Mouse (Mus musculus) heart, embryonic 13.5 days (tissue): Measurements from ENCODE around the gene Eppin. TPM values are rescaled to one million over a fixed set of nuclear protein-coding genes. Genes with fewer than 3 reads are reported as not detected.
"Not testable (repeated sequence)": the region's sequence is repeated elsewhere in the genome, so short reads cannot be mapped to it uniquely, and the experiment has no call there.

Source experiments
- ATAC-seq: fragments of 200-750 bp; cut with Nextera tagmentation; 2 replicates; pipeline ENCODE4 v1.8.0; 2017; ENCODE audit warnings: moderate TSS enrichment; ENCODE audit not compliant: insufficient number of reproducible peaks, low FRiP score, low TSS enrichment; ENCODE audit errors: extremely low read depth
- H3K27ac ChIP-seq: fragments of 300-500 bp; sonication (generic); replicated peaks from 2 replicates; pipeline ENCODE4 v1.5.1; 2015; ENCODE audit warnings: moderate library complexity, mild to moderate bottlenecking, inconsistent platforms
- H3K27me3 ChIP-seq: fragments of 300-500 bp; sonication (generic); replicated peaks from 2 replicates; pipeline ENCODE4 v1.6.1; 2015; ENCODE audit warnings: mild to moderate bottlenecking, inconsistent platforms
- H3K36me3 ChIP-seq: fragments of 300-500 bp; sonication (generic); 2 replicates; pipeline ENCODE4 v1.6.1; 2015; ENCODE audit warnings: mild to moderate bottlenecking, inconsistent platforms
- H3K4me1 ChIP-seq: fragments of 300-500 bp; sonication (generic); 2 replicates; pipeline ENCODE4 v1.6.1; 2015; ENCODE audit warnings: inconsistent platforms
- H3K4me2 ChIP-seq: fragments of 300-500 bp; sonication (generic); 2 replicates; pipeline ENCODE4 v1.6.1; 2015; ENCODE audit warnings: inconsistent platforms, mild to moderate bottlenecking, moderate library complexity
- H3K4me3 ChIP-seq: fragments of 300-500 bp; sonication (generic); 2 replicates; pipeline ENCODE4 v1.5.1; 2015; ENCODE audit warnings: moderate library complexity, mild to moderate bottlenecking, inconsistent platforms
- H3K9ac ChIP-seq: fragments of 300-500 bp; sonication (generic); 2 replicates; pipeline ENCODE4 v1.6.1; 2015; ENCODE audit warnings: inconsistent platforms, mild to moderate bottlenecking, moderate library complexity
- H3K9me3 ChIP-seq: fragments of 300-500 bp; sonication (generic); 2 replicates; pipeline ENCODE4 v1.6.1; 2016; ENCODE audit warnings: inconsistent platforms
- WGBS: fragments of 180-500 bp; shearing (Covaris S2); methylation state at CpG from one replicate; pipeline ENCODE4 v1.1.7; 2015; ENCODE audit warnings: mixed read lengths; 5-methylcytosine and 5-hydroxymethylcytosine counted together
- polyA plus RNA-seq: library from polyadenylated mRNA; unstranded; fragments of >200 nt; fragmentation: Nextera tagmentation; extraction: Ambion mirVana; gene quantifications from 2 replicates; pipeline ENCODE4 v1.2.1, GENCODE M21; 2015

The Eppin gene
- not detected in 2 replicates for polyA plus RNA-seq

DNA sequence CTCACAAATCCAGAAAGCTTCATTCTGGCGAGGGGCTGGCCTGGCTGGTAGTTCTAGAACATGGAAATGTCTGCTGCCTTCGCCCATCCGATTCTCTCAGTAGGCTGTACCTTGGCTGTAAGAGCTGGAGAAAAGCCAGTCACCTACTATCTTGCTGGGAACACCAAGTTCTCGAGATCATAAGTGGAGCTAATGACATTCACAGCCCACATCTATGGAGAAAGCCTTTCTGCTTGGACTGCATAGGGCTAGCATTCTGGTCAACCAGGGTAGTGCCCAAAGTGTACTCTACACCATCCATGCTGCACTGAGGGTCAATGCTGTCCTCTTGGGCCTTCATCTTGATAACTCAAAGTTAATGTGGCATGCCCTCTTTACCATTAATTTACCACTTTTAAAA, at the start of gene Eppin:
Gene Eppin, minus strand, starts transcription at position 101 of the 400 bp plus-strand sequence.
- 63% methylated on average over 4 of the region's 4 CpGs for WGBS

DNA sequence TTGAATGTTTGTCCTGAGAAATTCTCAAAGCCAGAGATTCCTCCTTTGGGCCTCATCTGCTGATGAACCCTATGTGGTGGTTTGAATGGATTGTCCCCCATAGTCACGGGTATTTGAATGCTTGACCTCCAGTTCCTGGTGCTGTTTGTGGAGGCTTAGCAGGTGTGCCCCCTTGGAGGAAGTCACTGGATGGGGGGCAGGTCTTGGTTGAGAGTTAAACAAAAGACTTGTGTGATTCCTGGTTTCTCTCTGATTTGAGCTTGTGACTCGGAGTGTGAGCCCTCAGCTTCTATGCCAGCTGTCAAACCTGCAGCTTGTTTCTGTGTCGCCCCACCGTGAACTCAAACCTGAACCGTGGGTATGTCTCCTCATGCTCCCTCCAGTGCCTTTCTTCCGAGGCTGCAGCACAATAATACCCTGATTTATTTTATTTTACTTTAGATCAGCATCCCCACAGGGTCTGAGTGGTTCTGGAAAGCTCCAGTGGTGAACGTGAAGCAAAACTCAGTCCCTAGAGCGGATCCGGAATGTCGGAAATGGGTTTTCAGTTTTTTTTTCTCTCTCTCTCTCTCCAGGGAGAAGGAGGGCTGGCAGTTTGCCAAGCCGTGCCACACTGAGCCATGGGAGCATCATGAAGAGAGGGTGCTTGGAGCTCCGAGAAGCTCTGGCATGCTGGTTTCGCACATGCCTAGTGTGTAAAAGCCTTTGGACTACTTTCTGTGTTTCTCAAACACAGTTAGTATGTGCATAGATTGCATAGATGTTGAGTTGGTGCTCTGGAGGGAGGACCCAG, 48.7 kb upstream of the Eppin start:
- Histone ChIP-seq H3K9ac (no peak overlapping the region), H3K27me3 (no peaks in the 10 kb centered on the region), H3K9me3 (peaks cover 4% of the 10 kb centered on the region; the same call in 1 of the 2 replicates), H3K4me3 (no peak overlapping the region), H3K36me3 (no peaks in the 10 kb centered on the region), H3K27ac (no peak overlapping the region), H3K4me2 (no peak overlapping the region), H3K4me1 (no peaks in the 10 kb centered on the region)
- WGBS: 74% methylated on average over 13 of the region's 13 CpGs
- no peak for ATAC-seq

More for the DNA sequence above, at the start of gene Eppin:
- no peak within 1 kb of the TSS for H3K27ac ChIP-seq
- peaks cover 18% of the 10 kb centered on the region; the same call in 1 of the 2 replicates for H3K27me3 ChIP-seq
- no peaks in the 10 kb centered on the region for H3K36me3 ChIP-seq
- ATAC-seq: no peak
- no peak within 1 kb of the TSS for H3K9ac ChIP-seq
- H3K4me1 ChIP-seq: no peaks in the 10 kb centered on the region
- H3K4me2 ChIP-seq: no peak within 1 kb of the TSS
- no peaks in the 10 kb centered on the region for H3K9me3 ChIP-seq
- H3K4me3 ChIP-seq: no peak within 1 kb of the TSS

GRCm38 (mm10) chr2:164641129-164641528, 47.7 kb upstream of the Eppin start:
- Histone ChIP-seq H3K4me3 (no peak overlapping the region), H3K4me2 (no peak overlapping the region), H3K9ac (no peak overlapping the region), H3K27ac (no peak overlapping the region), H3K4me1 (no peaks in the 10 kb centered on the region), H3K36me3 (no peaks in the 10 kb centered on the region), H3K9me3 (peaks cover 4% of the 10 kb centered on the region; the same call in 1 of the 2 replicates), H3K27me3 (no peaks in the 10 kb centered on the region)
- ATAC-seq: no peak
- WGBS: 59% methylated on average over 7 of the region's 7 CpGs

DNA sequence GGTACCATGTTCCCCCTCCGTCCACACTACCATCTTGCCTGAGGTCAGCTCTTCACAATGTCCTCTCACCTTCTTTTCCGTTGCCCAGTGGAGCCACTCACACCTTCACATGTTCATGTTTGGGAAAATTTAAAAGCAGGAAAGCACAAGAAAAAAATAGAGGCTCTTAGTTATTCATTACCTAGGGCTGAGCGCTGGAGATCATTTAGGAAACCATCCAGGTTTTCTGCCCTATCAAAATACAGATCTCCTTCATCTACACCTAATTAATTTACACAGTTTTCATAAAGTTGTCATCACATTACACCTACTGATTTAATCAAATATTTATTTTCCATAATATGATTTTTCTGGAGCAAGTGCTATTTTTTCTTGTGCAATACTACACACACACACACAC, 45.3 kb upstream of the Eppin start, which contains the start of gene Wfdc16:
Gene Wfdc16, minus strand, starts transcription at position 101 of the 400 bp plus-strand sequence.
- Histone ChIP-seq H3K9me3 (peaks cover 4% of the 10 kb centered on the region; the same call in 1 of the 2 replicates), H3K4me2 (no peak within 1 kb of the TSS), H3K9ac (no peak within 1 kb of the TSS), H3K36me3 (no peaks in the 10 kb centered on the region), H3K4me3 (no peak within 1 kb of the TSS), H3K27me3 (no peaks in the 10 kb centered on the region), H3K27ac (no peak within 1 kb of the TSS), H3K4me1 (no peaks in the 10 kb centered on the region)
- no peak for ATAC-seq
- 75% methylated on average over 3 of the region's 3 CpGs for WGBS

DNA sequence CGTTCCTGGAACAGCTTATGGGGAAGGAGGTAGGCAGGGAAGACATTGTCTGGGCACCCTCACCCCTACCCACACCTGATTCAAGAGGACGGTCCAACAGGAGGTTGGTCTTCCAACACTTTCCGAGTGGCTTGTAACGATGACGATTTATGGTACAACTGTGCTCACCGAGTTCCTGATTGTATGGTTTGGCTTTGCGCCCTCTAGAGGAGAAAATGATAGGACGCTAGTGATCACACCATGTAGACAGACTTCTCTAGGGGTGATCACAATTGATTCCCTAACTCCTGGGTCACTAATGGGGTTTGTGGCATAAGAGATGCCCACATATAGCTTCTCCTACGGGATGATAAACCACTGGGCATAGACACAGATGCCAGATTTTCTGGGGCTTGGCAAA, 41.9 kb upstream of the Eppin start:
- H3K27me3 ChIP-seq: no peaks in the 10 kb centered on the region
- H3K9me3 ChIP-seq: peaks cover 4% of the 10 kb centered on the region; the same call in 1 of the 2 replicates
- H3K36me3 ChIP-seq: no peaks in the 10 kb centered on the region
- H3K4me1 ChIP-seq: no peaks in the 10 kb centered on the region
- H3K9ac ChIP-seq: no peak overlapping the region
- no peak overlapping the region for H3K4me2 ChIP-seq
- no peak overlapping the region for H3K27ac ChIP-seq
- 73% methylated on average over 9 of the region's 9 CpGs for WGBS
- H3K4me3 ChIP-seq: no peak overlapping the region
- ATAC-seq: no peak

DNA sequence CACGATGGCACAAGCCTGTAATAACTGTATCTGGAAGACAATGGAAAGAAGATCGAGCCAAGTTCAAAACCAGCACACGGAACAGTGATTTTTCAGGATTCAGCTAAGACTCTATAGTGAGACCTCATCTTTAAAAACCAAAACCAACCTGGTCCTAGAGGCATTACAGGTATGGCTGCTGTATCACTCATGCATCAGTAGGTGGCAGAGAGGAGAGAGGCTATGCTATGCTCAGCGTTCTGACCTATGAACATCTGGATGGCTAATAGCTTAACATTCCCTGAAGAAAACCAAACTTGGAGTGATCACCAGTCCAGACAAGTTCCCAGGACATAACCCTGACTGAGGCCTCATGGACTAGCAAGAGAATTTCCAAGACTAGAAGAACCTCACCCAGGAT, 28.4 kb upstream of the Eppin start:
- Histone ChIP-seq H3K4me2 (no peak overlapping the region), H3K4me1 (no peaks in the 10 kb centered on the region), H3K9ac (no peak overlapping the region), H3K9me3 (no peaks in the 10 kb centered on the region), H3K27ac (no peak overlapping the region), H3K4me3 (no peak overlapping the region), H3K27me3 (no peaks in the 10 kb centered on the region), H3K36me3 (no peaks in the 10 kb centered on the region)
- WGBS: 70% methylated on average over 4 of the region's 4 CpGs
- no peak for ATAC-seq

DNA sequence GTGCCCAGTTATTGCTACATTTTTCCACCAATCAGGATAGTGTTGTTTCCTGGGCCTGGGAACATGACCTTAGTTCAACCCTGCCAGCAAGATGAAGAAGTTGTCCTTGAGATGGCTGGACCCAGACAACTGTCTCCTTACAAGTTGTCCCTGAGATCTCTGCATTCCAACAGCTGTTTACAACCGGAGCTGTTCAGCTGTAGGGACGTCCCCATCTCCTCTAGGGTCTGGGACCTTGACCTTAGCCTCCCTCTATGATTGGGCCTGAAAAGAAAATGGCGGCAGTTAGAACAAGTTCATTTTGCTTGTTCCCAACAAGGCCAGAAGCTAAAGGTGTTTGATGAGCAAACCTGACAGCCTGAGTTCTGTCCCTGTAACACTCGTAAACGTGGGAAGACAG, 25.7 kb upstream of the Eppin start:
- 68% methylated on average over 5 of the region's 5 CpGs for WGBS
- H3K27ac ChIP-seq: no peak overlapping the region
- no peaks in the 10 kb centered on the region for H3K36me3 ChIP-seq
- H3K27me3 ChIP-seq: no peaks in the 10 kb centered on the region; the same call in 1 of the 2 replicates
- H3K9me3 ChIP-seq: no peaks in the 10 kb centered on the region
- no peak overlapping the region for H3K9ac ChIP-seq
- H3K4me3 ChIP-seq: no peak overlapping the region
- no peaks in the 10 kb centered on the region for H3K4me1 ChIP-seq
- H3K4me2 ChIP-seq: no peak overlapping the region
- ATAC-seq: no peak

GRCm38 (mm10) chr2:164615386-164615785, 22.0 kb upstream of the Eppin start:
- ATAC-seq: no peak
- H3K9ac ChIP-seq: no peak overlapping the region
- H3K9me3 ChIP-seq: no peaks in the 10 kb centered on the region
- H3K36me3 ChIP-seq: no peaks in the 10 kb centered on the region
- no peak overlapping the region for H3K4me3 ChIP-seq
- H3K27ac ChIP-seq: no peak overlapping the region
- H3K4me2 ChIP-seq: no peak overlapping the region
- 76% methylated on average over 3 of the region's 3 CpGs for WGBS
- H3K27me3 ChIP-seq: peaks cover 3% of the 10 kb centered on the region; the same call in 1 of the 2 replicates
- H3K4me1 ChIP-seq: no peaks in the 10 kb centered on the region

GRCm38 (mm10) chr2:164613471-164613870, 20.1 kb upstream of the Eppin start, which contains the start of the genes Wfdc6b and Wfdc8:
TSS of gene Wfdc6b (plus strand) at chr2:164613522.
TSS of gene Wfdc8 (minus strand) at chr2:164613626.
- not testable (repeated sequence) for H3K4me2 ChIP-seq, H3K9me3 ChIP-seq, H3K9ac ChIP-seq, H3K36me3 ChIP-seq, H3K4me1 ChIP-seq, H3K4me3 ChIP-seq, H3K27ac ChIP-seq, H3K27me3 ChIP-seq, ATAC-seq
- 46% methylated on average over 8 of the region's 8 CpGs for WGBS

GRCm38 (mm10) chr2:164608781-164609180, 15.4 kb upstream of the Eppin start:
- H3K27ac ChIP-seq: no peak overlapping the region
- 63% methylated on average over 6 of the region's 6 CpGs for WGBS
- no peak overlapping the region for H3K4me3 ChIP-seq
- peaks cover 19% of the 10 kb centered on the region for H3K27me3 ChIP-seq
- no peaks in the 10 kb centered on the region for H3K36me3 ChIP-seq
- H3K9ac ChIP-seq: no peak overlapping the region
- H3K9me3 ChIP-seq: 0 out of 2 replicates have a peak, but pooled peaks cover under 1% of the 10 kb centered on the region
- H3K4me1 ChIP-seq: no peaks in the 10 kb centered on the region
- no peak for ATAC-seq
- no peak overlapping the region for H3K4me2 ChIP-seq

DNA sequence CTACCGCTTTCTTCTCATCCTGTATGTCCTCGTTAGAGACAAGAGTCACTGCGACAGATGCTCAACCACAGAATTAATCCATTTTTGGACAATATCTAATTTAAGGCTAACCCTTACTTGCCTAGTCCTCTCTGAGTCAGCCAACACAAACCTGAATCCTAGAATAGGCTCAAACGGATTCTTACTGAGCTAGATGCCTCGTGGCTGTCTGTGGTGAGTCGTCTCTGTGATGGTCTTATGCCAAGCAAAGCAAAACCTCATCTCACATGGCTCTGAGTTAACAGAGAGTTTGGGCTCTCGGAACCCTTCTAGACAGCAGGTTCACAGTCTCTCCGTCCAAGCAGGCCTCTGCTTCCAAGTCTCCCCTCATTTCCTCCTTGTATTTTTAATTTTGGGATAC, 11.0 kb upstream of the Eppin start:
- no peak overlapping the region for H3K9ac ChIP-seq
- no peak overlapping the region for H3K4me2 ChIP-seq
- H3K4me3 ChIP-seq: no peak overlapping the region
- H3K36me3 ChIP-seq: no peaks in the 10 kb centered on the region
- ATAC-seq: no peak
- H3K4me1 ChIP-seq: no peaks in the 10 kb centered on the region
- no peak overlapping the region for H3K27ac ChIP-seq
- peaks cover 5% of the 10 kb centered on the region; the same call in 1 of the 2 replicates for H3K9me3 ChIP-seq
- 75% methylated on average over 8 of the region's 8 CpGs for WGBS
- peaks cover 16% of the 10 kb centered on the region for H3K27me3 ChIP-seq

DNA sequence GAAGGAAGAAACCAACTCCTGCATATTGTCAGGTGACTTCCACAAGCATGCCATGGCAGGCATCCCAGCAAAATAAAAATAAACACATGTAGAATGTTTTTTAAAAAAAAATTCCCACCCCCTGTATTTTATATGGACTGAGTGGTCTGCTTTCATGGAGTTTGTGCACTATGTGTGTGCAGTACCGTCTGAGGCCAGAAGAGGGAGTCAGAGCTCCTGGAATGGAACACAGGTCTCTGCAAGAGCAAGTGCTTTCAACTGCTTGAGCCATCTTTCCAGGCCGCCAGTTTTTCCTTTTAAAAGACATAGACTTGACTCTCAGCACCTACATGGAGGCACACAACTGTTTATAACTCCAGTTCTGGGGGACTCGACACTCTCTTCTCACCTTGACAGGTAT, 10.1 kb upstream of the Eppin start:
- H3K27ac ChIP-seq: no peak overlapping the region
- no peak overlapping the region for H3K9ac ChIP-seq
- peaks cover 12% of the 10 kb centered on the region for H3K27me3 ChIP-seq
- WGBS: 79% methylated on average over 3 of the region's 3 CpGs
- peaks cover 5% of the 10 kb centered on the region; the same call in 1 of the 2 replicates for H3K9me3 ChIP-seq
- no peaks in the 10 kb centered on the region for H3K4me1 ChIP-seq
- no peaks in the 10 kb centered on the region for H3K36me3 ChIP-seq
- H3K4me2 ChIP-seq: no peak overlapping the region
- no peak overlapping the region for H3K4me3 ChIP-seq
- ATAC-seq: no peak
